Mouse (Mus musculus) cortical plate, adult 2 months (tissue): ENCODE measurements around the gene Prpf39. TPM values are rescaled to one million over a fixed set of nuclear protein-coding genes. Genes with fewer than 3 reads are reported as not detected.

Experiments
- H3K27ac ChIP-seq: fragments of 200-500 bp; 2 replicates; pipeline ENCODE4 v1.5.1; 2012; ENCODE audit warnings: low read length, control low read depth, inconsistent platforms; ENCODE audit not compliant: insufficient read depth
- H3K4me1 ChIP-seq: fragments of 200-500 bp; 2 replicates; pipeline ENCODE4 v1.6.1; 2011; ENCODE audit warnings: low read length; ENCODE audit not compliant: control insufficient read depth, insufficient read depth
- H3K4me3 ChIP-seq: fragments of 200-500 bp; 2 replicates; pipeline ENCODE4 v1.5.1; 2011; ENCODE audit warnings: mild to moderate bottlenecking, low read length, control low read depth; ENCODE audit not compliant: insufficient read depth
- CTCF ChIP-seq: fragments of 200-500 bp; IDR thresholded peaks from 2 replicates; pipeline ENCODE4 v1.5.1; 2011; ENCODE audit warnings: mild to moderate bottlenecking, control low read depth, low read length; ENCODE audit not compliant: insufficient read depth; ENCODE audit errors: extremely low read depth
- POLR2A ChIP-seq: fragments of 200-500 bp; IDR thresholded peaks from 2 replicates; pipeline ENCODE4 v1.6.1; 2011; ENCODE audit warnings: mild to moderate bottlenecking, low read length, control low read depth; ENCODE audit not compliant: insufficient read depth; ENCODE audit errors: extremely low read depth
- polyA plus RNA-seq: library from polyadenylated mRNA; depleted of rRNA; stranded (reverse); fragments of >200 nt; gene quantifications from 2 replicates; pipeline ENCODE4 v1.2.3, GENCODE M21; 2012

Prpf39 gene
- polyA plus RNA-seq, 1 experiment, result 39.3 TPM

- H3K4me1 ChIP-seq, result peaks cover 5% of the 10 kb centered on the region; the same call in 1 of the 2 replicates
- H3K27ac ChIP-seq, result 0 out of 2 replicates have a peak overlapping the region, but pooled peaks have one; percentile 29
- no peak overlapping the region for H3K4me3 ChIP-seq
- TF ChIP-seq POLR2A (no peak), CTCF (no peak)
Observed at GRCm38 (mm10) chr12:65066234-65066633, 30.1 kb downstream of the Prpf39 start.

GRCm38 (mm10) chr12:65068409-65068808, 32.3 kb downstream of the Prpf39 start:
- Histone ChIP-seq H3K4me3 (no peak overlapping the region), H3K27ac (no peak overlapping the region), H3K4me1 (peaks cover 7% of the 10 kb centered on the region; the same call in 1 of the 2 replicates)
- TF ChIP-seq CTCF, result no peak

DNA sequence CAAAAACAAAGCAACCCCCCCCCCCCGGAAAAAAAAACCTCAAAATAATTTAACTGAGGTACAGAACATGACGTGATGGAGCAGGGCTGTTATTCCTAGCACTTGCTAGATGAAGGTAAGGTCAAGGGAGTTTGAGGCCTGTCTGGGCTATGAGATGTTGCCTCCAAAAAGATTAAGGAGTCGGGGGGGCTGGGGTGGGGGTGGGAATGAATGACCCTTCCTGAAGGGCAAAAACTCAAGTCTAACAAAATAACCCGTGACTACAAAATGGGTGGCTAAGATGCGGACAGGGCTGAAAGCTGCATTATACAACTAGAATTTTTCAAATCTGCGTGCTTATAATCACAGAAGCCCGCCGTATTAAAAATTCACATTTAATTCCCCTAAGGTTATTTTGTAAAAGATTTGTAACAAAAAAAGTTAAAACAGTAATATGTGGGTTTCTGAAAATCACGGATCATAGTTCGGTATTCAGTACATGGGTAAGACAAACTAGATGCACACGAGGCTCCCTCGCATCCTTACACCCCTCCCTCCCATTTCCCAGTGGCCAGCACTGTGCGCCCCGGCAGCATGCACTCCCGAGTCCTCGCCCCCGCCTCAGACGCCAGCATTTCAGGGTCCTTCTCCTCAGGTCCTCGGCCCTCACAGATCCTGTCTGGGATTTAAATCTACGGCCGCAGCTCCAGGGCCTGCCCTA, 36.9 kb downstream of the Prpf39 start:
- Histone ChIP-seq H3K27ac (peak overlapping the region; percentile 80), H3K4me1 (peaks cover 5% of the 10 kb centered on the region; the same call in 1 of the 2 replicates), H3K4me3 (peak overlapping the region; percentile 69)
- no peak for TF ChIP-seq POLR2A
- TF ChIP-seq CTCF, result no peak

GRCm38 (mm10) chr12:65073611-65074178, 37.6 kb downstream of the Prpf39 start, which contains the start of gene Fkbp3:
Gene Fkbp3 (minus strand): TSS chr12:65074007.
- peak within 1 kb of the TSS; percentile 80 for H3K27ac ChIP-seq
- H3K4me1 ChIP-seq, result peaks cover 5% of the 10 kb centered on the region; the same call in 1 of the 2 replicates
- TF ChIP-seq POLR2A (peak; percentile 96), CTCF (no peak)
- H3K4me3 ChIP-seq, result peak within 1 kb of the TSS; percentile 69

DNA sequence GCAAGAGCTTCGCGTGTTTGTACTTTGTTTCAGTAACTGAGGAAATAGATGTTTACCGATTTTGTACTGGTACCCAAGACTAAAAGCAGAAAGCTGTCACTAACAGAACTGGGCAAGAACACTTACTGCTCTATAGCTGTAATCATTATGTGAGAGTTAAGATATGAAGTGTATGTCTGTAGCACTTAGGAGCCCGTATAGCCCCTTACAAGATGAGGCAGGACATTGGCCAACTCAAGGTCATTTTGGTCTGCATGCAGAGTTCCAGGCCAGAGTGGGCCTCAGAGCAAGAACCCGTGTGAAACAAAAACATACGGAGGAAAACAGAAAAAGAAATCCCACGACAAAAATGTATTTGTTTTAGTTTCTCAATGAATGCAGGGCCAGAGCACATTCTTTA, 38.5 kb downstream of the Prpf39 start:
- peak overlapping the region; percentile 69 for H3K4me3 ChIP-seq
- H3K4me1 ChIP-seq, result peaks cover 5% of the 10 kb centered on the region; the same call in 1 of the 2 replicates
- 0 out of 2 replicates have a peak overlapping the region, but pooled peaks have one; percentile 22 for H3K27ac ChIP-seq
- TF ChIP-seq CTCF (no peak), POLR2A (no peak)

DNA sequence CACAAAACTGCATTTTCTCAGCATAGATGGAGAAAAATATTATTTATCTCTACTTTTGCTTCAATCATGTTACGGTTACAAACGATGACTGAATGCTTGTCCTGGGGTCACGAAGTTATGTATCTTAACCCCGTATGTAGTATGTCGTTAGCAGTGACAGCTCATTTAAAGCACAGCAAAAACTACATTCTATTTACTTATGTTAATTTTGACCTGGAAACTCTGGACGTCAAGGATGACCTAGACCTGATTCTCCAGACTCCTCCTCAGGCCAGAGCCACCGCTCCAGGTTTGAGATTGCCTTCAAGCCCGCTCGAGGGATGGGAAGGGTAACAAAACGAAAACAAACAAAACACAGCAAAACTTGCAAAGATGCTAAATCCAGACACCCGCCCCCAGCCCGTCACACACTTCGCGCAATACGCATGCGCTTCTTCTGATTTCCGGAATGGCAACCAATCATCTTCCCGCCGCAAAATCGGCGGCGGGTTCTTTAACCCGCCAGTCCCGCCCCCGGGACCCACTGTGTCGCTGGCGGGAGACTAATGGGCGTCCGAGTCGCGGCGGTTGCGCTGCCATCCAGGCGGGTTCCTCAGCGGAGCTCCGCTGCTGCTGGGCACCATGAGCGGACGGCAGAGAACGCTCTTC, 39.1 kb downstream of the Prpf39 start, which contains the start of gene Fancm:
Gene Fancm (plus strand): TSS at position 519 of the 648 bp plus-strand sequence.
- Histone ChIP-seq H3K27ac (peak within 1 kb of the TSS; percentile 70), H3K4me3 (peak within 1 kb of the TSS; percentile 69), H3K4me1 (peaks cover 3% of the 10 kb centered on the region; the same call in 1 of the 2 replicates)
- peak; percentile 71 for TF ChIP-seq POLR2A
- TF ChIP-seq CTCF, result no peak

DNA sequence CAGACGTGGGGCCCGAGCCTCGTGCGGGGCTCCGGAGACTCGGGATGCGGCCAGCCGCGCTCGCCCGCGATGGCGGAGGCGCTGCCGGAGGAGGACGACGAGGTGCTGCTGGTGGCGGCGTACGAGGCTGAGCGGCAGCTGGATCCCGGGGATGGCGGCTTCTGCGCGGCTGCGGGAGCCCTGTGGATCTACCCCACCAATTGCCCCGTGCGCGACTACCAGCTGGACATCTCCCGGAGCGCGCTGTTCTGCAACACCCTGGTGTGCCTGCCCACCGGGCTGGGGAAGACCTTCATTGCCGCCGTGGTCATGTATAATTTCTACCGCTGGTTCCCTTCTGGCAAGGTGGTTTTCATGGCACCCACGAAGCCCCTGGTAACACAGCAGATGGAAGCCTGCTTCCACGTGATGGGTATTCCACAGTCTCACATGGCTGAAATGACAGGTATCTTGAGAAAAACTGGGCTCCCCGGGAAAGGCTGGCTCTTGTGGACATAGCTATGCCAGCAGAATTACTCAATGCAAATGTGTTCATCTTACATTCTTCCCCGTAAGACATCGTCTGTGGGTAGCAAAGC, 39.7 kb downstream of the Prpf39 start:
- peak overlapping the region; percentile 69 for H3K4me3 ChIP-seq
- peaks cover 2% of the 10 kb centered on the region; the same call in 1 of the 2 replicates for H3K4me1 ChIP-seq
- peak overlapping the region; percentile 70 for H3K27ac ChIP-seq
- TF ChIP-seq CTCF (no peak), POLR2A (no peak)

GRCm38 (mm10) chr12:65076906-65077305, 40.8 kb downstream of the Prpf39 start:
- Histone ChIP-seq H3K4me1 (no peaks in the 10 kb centered on the region), H3K4me3 (no peak overlapping the region), H3K27ac (no peak overlapping the region)
- TF ChIP-seq CTCF (no peak), POLR2A (no peak)

DNA sequence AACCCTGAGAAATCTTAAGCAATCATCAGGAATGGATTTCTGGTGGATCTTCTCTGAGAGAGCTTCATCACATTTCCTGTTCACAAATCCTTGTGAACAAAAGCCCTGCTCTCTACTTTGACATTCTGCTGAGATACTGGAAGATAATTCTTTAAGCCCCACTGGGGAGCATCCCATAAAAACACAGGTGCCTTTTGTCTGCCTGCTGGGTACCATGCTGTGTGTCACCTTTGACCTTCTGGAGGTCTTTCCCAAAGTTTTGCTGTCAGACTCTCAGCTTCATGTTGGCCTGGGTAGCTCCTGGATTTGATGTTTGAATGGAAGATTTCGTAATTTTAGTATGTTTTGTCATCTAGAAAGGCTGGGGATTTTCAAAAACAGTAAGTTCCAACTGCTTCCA, 72.6 kb downstream of the Prpf39 start:
- TF ChIP-seq CTCF, result no peak
- no peak for TF ChIP-seq POLR2A
- Histone ChIP-seq H3K4me1 (no peaks in the 10 kb centered on the region; the same call in 1 of the 2 replicates), H3K27ac (no peak overlapping the region), H3K4me3 (no peak overlapping the region)

DNA sequence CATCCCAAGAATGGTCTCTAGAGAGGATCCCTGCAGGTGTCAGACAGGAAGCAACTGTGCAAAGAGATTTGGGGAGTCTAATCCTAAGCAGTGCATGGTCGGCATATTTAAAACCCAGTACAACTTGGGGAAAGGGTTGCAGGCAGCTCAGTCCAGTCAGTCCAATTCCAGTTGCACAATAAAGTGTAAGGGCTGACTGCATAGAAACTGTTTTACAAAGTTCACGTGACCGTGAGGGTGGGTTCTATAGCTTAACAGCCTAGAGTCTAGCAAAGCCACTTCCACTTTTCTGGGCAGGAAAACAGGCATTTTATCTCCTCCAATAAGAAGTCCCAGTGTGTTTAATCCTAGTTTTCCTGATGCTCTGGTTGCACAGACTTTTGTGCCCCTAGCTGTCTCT, 75.4 kb downstream of the Prpf39 start:
- H3K27ac ChIP-seq, result no peak overlapping the region
- TF ChIP-seq POLR2A (no peak), CTCF (no peak)

More for the DNA sequence above, 75.4 kb downstream of the Prpf39 start:
- no peaks in the 10 kb centered on the region; the same call in 1 of the 2 replicates for H3K4me1 ChIP-seq
- H3K4me3 ChIP-seq, result no peak overlapping the region
